Mouse (Mus musculus): ENCODE results near the gene Tmem123.

- TF ChIP-seq CTCF (IDR thresholded peaks at IDR 0.05; ENCODE audit: borderline replicate concordance, control insufficient read depth, extremely low read depth, insufficient read depth, low read length, poor library complexity) (no peak), POLR2A (IDR thresholded peaks at IDR 0.05; ENCODE audit: control insufficient read depth, extremely low read depth, insufficient read depth, low read length, poor library complexity) (no peak)
These were observed 69.6 kb downstream of the Tmem123 start for GRCm38 (mm10) chr9:7833421-7833820.

Data from thymus, adult 2 months (tissue).